Mouse (Mus musculus): ENCODE data around the gene Nop16.

The Nop16 gene

DNA sequence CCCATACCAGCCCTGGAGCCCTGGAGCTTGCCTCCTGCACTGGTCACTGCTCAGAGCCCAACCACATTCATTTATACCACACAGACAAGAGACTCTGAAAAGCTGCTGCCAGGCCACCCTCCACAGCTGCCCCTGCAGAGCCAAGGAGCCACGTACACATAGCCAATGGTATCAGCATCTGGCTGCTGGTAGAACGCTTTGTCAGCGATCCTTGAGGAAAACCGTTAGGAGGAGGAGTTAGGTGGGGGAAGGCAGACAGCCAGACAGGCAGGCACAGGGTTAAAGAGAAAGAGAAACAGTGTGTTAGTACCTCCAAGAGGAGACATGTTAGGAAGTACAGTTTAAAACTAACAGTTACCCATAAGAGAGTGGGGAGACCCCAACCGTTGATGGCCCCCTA lies 7.0 kb upstream of the Nop16 start:
- DNase-seq (ENCODE audit: extremely low read depth, low read depth, low spot score) = no peak

DNA sequence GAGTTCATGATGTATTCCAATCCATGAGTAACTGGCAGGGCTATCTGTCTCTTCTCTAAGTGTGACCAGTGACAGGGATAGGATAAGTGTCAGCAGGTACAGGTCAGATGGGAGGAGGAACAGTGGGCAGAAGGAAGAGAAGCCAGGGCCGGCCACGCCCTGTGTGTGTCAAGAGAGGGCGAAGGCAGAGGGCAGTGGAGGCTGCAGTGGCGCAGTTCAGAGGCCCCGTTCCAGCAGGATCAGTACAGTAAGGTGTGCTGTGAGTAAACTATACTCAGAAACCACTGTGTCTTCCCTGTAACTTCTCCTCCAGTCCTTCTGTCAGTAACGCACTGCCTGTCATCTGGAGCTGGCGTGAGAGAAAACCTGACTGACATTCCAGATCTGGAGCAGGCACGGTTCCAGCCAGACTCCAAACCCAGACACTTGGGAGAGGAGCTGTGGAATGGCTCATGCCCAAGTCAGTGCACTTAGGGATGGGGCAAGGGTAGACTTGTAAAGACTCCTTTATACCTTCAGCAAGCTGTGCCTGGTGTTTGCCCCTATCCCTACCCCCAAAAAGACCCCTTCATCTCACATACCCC lies 6.3 kb upstream of the Nop16 start:
- no peak for DNase-seq (ENCODE audit: extremely low read depth, low read depth, low spot score)

DNA sequence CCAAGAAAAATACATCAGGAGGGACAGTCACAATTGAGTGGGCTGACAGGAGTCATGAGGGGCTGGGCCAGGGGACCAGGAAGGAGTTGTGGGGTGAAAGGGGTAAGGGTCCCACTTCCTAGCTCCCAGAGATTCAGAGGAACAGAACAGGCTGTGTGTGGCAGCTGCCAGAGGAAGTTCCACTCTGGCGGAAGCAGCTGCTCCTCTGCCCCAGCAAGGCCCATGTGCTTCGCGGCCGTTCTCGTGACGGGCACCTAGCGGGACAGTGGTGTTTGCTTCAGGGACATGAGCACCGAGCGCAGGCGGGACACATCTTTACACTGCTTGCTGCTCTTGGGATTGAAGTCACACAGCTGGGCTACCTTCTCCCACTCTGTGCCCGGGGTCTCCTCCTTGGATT lies 3.7 kb upstream of the Nop16 start:
- DNase-seq (ENCODE audit: extremely low read depth, low read depth, low spot score) = no peak

DNA sequence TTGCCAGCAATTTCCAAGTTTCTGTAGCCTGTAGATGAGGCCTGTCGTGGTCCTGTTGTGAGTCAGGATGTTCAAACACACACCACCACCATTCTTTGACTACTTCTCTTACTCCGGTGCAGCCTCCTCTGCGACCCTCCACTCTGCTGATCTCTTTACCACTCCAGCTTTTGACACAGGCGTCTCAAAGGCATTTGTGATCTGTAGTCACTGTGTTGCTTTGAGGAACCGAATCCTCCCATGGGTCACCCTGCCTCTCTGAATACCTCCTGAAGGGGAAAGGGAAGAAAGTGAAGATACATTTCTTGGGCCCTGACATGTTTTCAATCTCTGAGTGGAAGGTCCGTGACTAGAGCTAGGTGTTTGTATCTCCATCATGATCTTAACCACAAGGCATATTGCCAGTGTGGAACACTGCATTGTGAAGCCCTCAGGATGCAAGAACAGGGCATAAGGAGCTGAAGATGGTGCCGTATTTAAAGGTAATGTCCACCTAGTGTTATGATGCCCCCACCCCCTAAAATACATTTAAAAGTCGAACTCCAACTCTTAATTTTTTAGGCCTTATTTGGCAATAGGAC lies 2.0 kb upstream of the Nop16 start:
- DNase-seq (ENCODE audit: extremely low read depth, low read depth, low spot score) = no peak

DNA sequence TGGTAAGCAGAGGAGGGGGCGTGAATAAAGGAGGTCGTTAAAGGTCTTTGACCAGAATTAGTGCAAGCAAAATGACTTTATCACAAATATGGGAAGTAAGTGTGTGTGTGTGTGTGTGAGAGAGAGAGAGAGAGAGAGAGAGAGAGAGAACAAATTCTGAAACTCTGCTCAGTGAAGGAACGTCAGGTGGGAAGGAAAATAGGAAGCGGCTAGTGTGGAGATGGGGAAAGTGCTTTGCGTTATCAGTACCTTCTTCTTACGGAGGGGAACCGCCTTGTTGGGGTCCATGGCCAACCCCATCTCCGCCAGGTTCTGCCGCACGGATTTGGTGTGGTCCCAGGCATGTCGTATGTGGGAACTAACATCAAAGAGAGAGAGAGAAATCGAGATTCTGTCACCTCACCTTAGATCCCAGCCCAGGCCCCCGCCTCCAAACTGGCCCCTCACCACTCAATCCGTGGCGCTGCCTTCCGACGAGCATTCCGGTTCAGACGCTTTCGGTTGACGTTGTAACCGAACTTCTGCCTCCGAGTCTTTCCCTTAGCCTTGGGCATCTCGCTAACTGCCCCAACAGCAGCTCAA lies 385 bp downstream of the Nop16 start:
- DNase-seq (ENCODE audit: extremely low read depth, low read depth, low spot score) = no peak

DNA sequence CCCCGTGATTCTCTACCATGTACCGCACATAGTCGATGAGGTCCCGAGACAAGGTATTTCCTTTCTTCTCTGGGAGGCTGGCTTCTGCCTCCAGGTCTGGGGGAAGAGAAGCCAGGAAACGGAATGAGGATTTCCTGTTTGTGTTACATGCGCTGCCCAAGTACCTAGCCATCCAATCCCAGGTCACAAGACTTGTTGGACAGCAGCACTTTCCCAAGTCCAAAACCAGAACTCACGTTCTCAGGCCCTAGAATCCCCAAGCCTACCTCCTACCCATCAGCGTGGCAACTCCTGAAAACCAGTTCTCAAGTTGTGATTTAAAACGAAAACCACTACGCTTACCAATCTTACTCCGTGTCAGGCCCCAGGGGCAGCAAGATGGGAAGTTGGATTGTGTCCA lies 4.1 kb downstream of the Nop16 start:
- DNase-seq (ENCODE audit: extremely low read depth, low read depth, low spot score) = no peak

DNA sequence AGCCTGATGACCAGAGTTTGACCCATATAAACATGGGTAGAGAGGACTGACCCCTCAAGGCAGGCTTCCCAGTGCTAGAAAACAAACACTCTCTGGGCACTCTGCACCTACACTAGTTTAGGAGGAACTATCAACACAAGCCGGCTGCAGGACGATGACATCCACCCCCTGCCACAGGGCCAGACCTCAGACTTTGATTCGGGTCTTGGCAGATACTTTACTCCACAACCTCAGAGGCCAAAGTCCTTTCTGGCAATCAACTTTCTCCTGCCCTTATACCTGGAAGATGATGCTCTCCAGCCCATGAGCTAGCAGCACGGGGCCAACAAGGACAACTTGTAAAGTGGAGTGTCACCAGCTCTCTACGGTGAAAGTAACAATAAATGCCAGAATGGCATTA lies 7.0 kb downstream of the Nop16 start:
- DNase-seq (ENCODE audit: extremely low read depth, low read depth, low spot score) = no peak

DNA sequence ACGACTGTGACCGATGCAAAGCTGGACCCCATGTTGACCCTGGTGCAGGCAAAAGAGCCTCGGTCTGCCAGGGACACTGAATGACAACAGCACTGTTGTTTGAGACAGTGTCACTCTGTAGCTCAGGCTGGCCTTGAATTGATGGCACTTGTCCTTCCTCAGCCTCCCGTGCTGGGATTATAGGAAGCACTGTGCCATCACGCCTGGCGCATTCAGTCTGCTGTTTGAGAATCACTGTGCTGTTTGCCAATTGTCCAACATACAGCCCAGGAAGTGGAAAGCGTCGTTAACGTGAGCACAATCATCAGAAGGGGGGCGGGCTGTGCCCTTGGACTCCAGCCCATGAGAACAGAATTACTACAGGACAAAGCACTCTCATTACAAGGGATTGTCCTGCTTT lies 7.8 kb downstream of the Nop16 start:
- DNase-seq (ENCODE audit: extremely low read depth, low read depth, low spot score) = no peak

DNA sequence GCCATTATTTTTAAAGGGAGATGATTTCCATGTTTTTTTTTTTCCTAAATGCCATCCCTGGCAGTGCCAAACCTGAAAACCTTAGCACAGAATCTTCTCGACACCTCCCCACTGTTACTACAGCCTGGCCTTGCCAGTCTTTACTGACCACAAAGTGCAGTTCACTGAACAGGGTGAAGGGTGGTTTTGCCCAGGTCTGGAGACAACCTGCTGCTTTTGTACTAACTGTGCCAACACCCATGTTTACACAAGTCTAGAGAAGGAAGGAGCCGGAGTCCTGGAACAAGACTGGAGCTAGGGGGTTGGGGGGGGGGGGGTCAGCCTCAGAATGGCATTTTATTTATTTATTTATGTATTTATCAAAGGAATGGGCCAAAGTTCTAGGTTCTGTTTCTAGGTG lies 8.5 kb downstream of the Nop16 start:
- no peak for DNase-seq (ENCODE audit: extremely low read depth, low read depth, low spot score)

DNA sequence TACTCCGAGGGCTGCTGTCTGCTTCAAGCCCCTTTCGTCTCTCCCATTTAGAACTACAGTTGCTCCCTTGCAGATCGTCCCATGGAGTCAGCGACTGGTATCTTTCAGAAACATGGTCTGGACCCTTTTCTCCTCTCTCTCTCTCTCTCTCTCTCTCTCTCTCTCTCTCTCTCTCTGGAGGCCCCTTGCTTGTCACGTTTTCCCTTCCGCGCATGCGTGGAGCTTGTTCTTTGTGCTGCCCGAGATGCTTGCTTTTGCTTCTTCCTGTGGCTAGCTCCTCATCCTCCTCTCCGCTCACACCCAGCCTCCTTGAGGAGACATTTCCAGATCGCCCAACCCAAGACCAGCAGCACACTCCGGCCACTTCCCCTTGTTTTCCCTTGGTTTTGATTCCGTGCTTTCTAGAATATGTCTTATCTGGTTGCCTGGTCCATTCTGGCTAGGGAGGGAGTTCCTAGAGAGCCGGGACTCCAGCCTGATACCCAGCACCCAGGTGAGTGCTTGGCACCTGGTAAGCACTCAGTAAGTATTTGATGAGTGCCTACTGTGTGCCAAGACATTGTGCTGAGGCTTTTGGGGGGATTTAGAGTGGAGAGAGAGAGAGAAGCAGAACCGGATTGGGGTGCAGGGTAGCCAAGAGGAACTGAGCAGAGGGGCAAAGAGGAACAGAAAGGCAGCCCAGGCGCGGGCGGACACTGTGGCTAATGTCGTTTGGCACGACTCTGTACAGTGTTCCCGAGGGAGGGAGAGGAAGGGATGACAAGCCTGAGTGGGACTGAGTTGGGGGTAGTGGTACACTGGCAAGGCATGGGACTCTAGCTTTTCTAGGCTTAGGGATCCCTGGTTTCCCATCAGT lies 12.0 kb downstream of the Nop16 start:
- DNase-seq (ENCODE audit: extremely low read depth, low read depth, low spot score) = no peak

DNA sequence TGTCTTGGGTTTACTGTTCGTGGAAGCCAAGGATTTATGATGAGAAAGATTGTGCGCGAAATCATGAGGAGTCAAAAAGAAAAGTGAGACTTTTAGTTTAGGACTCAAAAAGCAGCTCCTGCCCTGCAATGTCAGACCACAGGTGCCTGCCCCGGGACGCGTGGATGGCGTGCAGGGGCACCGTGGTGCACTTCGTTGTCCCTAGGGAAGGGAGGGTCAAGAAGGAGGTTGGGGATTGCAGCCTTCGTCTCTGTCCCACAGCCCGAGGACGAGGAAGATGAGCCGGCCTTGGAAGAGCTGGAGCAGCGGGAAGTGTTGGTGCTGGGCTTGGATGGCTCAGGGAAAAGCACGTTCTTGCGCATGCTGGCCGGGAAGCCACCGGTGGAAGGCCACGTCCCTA lies 14.4 kb downstream of the Nop16 start:
- DNase-seq (ENCODE audit: extremely low read depth, low read depth, low spot score) = no peak

DNA sequence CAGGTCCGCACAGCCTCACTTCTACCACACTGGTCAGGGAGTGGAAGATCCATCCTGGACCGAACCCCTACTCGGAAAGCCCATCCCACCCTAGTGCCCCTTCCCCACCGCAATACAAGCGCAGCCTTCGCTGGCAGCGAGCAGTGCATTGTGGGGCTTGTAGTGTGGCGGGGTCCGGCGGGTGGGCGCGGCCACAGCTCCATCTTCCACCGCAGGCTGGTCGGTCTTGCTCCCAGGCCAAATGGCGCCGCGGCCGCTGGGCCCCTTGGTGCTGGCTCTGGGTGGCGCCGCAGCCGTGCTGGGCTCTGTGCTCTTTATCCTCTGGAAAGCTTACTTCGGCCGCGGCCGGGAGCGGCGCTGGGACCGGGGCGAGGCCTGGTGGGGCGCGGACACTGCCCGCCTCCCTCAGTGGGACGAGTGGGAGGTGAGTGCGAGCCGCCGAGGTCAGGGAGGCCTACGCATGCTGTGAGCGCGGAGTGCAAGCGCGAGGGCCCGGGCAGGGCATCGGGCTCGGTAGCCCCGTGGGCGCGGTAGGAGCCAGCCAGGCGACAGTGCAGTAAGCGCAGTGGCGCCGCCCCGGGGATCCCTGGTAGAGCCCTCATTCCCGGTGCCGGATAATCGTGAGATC lies 14.9 kb downstream of the Nop16 start, which contains the start of gene Arl10:
Arl10 (plus strand) TSS at position 162 of the 628 bp plus-strand sequence.
- DNase-seq (ENCODE audit: extremely low read depth, low read depth, low spot score) = no peak

DNA sequence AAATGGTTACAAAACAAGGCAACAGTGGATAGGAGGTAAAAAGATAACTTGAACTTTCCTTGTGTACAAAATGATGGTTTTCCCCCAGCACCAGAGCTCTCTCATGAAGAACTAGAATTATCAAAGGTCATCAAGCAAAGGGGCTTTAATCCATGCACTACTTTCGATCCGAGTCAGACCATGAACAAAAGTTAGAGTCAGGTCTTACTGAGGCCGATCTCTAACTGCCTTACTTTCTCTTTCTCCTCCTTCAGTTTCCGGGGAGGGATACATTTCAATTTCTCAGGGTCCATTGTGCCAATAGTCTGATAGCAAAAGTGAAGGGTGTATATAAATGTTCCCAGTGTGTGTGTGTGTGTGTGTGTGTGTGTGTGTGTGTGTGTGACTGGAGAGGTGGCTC lies 17.3 kb downstream of the Nop16 start:
- DNase-seq (ENCODE audit: extremely low read depth, low read depth, low spot score) = no peak

DNA sequence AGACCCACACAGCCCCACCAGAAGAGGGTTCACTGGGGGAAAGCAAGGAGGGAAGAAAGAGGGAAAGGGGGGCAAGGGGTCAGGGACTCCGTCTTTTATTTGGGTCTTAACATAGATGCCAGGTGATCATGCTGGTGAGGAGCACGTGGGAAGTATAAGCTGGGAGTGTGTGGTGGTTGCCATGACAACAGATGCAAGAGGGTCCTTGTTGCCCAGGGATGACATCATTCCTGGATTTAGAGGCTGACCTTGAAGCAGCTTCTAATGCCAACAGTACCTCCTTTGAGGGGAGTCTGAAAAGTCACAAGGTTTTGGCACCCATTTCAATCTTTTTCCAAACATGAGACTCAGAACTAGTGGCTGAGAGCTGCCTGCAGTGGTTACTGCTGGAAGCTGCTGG lies 18.3 kb downstream of the Nop16 start:
- DNase-seq (ENCODE audit: extremely low read depth, low read depth, low spot score) = no peak

DNA sequence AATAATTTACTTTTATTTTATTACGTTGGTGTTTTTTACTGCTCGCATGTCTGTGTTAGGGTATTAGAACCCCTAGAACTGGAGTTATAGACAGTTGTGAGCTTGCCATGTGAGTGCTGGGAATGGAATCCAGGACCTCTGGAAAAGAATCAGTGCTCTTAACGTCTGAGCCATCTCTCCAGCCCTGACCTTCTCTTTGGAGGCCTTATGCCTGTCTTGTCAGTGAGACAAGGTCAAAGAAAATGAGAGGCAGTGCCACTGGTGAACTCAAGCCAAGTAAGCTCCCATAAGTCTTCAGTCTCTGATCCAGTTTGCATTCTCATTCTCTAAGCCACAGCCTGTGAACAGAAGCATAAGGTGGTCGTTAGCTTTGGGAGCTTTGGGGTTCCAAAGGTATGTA lies 19.2 kb downstream of the Nop16 start:
- no peak for DNase-seq (ENCODE audit: extremely low read depth, low read depth, low spot score)

DNA sequence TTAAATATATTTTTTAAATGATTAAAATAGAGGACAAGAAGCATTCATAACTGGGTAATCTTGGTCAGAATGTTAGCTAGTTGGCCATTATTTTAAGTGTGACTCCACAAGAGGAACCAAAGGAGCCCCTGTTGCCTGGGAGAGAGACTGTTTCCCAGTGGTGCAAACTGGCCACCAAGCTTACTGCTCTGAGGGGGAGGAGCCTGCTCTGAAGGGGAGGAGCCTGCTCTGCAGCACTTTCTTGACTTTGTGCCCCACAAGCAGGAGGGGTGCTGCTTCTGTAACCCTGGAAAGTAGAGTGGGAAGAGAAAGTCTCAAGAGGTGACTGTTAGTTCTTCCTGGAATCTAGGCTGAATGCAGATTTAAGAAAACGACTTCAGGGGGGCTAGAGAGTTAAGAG lies 20.6 kb downstream of the Nop16 start:
- DNase-seq (ENCODE audit: extremely low read depth, low read depth, low spot score) = no peak

DNA sequence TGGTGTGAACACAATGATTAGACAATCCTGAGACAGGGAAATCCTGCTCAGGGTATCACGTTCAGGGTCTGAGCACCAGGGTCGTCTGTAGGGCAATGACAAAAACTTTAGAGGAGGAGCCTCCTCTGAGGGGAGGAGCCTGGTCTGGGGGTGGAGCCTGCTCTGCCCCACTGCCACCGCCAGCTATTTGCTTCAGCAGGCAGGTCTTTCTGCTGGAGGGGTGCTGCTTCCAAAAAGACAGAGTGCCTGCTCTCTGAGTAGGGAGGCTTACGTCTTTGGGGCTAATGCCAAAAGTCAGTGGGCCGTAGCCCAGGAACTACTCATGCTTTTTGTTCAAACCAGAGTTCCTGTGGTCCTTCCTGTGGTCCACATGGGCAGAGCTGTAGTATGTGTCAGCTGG lies 21.5 kb downstream of the Nop16 start:
- DNase-seq (ENCODE audit: extremely low read depth, low read depth, low spot score) = no peak

DNA sequence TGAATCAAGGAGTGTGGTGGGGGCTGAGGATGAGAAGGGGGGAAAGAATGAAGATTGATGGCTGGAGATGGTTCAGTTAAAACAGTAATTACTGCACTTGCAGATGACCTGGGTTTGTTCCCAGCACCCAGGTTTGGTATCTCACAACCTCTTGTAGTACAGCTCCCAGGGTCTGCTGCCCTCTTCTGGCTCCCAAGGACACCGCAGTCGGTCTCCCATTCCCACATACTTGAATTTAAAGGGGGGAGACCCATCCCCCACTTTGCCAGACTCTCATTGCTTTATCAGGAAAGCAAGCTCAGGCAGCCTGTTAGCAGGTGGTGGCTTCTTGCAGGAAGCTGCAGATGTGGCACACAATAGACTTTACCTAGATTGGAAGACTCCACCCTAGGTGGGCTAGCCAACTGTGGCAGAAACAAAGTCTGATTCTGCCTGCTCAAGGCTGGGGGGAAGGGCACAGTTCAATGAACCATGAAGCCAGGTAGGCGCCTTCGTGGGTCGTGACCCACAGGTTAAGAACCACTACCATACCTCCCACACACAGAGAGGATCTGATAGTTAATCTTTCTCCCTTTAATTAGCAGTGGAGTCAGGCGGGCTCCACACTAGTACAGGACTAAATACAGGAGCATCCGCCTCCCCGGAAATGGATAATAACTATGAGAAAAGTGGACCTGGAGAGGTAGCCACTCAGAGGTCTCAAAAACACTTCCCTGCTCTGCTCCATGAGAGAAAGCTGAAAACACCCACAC lies 24.1 kb downstream of the Nop16 start:
- no peak for DNase-seq (ENCODE audit: extremely low read depth, low read depth, low spot score)

DNA sequence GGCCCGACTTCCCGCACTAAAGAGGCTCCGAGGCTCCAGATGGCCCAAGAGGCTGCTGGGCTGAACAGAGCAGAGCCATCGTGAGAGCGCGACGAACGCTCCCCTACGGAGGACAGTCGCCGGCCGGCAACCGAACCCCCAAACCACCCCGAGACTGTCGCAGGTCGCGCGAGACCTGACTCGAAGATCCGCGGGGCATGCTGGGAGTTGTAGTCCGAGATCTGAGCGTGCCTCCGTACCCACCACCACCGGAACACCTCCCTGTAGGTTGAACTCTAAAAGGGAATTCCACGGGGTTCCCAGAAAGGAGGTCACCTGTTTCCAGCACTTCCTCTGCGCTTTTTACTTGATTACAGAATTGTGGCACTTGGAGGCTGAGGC lies 24.7 kb downstream of the Nop16 start, which contains the start of gene 4833439L19Rik:
4833439L19Rik (minus strand) TSS at position 235 of the 381 bp plus-strand sequence.
- DNase-seq (ENCODE audit: extremely low read depth, low read depth, low spot score) = no peak

DNA sequence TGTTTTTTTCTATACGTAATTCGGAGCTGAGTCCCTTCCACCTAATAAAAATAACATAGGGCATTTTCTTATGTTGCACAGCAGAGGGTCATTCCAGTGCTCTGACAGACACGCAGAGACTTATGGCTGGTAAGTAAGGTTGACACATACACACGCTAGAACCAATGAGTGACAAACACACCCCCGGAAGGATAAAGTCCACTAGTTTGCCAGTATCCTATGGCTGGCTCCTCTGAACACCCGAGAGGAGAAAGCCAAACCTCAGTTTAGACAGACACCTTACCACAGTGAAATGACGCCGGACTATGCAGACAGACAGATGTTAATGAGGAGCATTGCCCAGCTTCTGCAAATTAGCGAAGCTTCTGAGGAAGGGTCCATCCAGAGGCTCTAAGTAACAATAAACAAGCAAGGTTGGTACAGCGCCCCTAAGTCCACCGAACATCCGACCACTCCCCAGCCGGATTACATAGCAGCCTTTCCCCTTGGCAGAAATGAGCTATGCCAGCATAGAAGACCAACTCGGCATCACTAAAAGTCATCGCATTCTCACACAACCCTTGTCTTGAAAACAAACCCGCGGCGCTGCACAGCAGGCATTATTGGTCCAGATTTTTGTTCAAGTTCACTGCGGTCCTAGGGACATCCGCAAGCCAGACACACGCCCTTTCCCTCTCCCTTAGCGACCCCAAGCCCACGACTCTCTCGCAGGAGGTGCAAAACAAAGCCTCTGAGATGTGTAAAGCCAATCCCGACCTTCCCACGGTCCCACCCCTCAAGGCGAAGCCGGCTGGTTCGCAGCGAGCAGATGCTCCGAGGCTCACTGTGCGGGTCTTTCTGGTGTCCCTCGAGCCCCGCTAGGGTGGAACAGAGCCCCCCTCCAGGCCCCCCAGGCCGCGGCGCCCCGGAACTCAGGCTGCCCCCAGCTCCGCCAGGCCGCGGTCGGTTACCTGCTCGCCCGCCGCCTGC lies 25.4 kb downstream of the Nop16 start:
- DNase-seq (ENCODE audit: extremely low read depth, low read depth, low spot score) = no peak
